Mouse (Mus musculus): ENCODE measurements around the gene Cerk.

DNA sequence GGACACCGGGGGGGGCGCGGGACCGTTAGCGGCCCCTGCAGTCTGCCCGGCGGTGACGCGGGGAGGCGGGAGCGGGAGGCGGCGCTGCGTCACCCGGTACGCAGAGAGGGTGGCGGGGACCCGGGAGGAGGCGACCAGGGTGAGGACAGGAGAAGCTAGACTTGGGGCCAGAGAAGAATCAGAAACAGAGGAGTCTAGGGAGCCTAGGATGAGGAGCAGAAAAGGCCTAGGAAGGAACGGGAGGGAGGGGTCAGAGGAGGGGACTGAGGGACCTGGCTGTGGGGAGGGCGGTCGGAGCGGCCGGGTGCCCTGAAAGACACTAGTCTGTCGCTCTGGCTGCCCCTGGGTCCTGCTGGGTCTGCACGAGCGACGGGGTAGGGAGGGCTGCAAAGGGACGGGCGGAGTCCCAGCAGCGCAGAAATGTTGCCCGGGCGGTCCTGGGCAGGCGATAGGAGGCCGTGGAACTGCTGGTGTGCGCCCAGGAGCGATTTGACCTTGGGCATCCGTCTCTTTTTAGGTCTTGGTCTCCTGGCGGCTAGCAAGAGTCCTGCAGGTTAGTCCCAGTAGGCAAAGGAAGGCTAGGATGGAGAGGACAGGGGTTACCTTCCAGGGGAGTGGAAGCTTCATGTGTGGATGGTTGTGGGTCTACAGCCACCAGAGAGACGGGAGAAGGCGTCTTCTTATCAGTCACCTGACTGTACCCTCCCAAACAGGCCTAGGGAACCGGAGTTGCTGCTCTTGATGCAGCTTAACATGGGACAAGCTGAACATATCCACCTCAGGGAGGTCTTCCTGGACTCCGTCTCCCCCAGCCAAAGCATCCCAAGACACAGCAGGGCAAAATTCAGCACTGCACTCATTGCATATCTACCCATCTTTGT, at the start of gene Cerk:
- TF ChIP-seq CTCF (IDR thresholded peaks at IDR 0.05; ENCODE audit: extremely low read depth, insufficient read depth, low read length) (peak; percentile 22; the same call in 1 of the 2 replicates), POLR2A (IDR thresholded peaks at IDR 0.05; ENCODE audit: extremely low read depth, insufficient read depth, low read length) (peak; percentile 81)

Data from cortical plate, adult 2 months (tissue).